Mouse (Mus musculus): ENCODE measurements at regions not wholly inside any gene's neighbourhood (a gene's known extent, or its start where the extent isn't known, plus 50 kb on each side); places are given as distances from the start of the nearest gene placed in this dataset.
"Not testable (repeated sequence)": the region's sequence is repeated elsewhere in the genome, so short reads cannot be mapped to it uniquely, and the experiment has no call there.

DNA sequence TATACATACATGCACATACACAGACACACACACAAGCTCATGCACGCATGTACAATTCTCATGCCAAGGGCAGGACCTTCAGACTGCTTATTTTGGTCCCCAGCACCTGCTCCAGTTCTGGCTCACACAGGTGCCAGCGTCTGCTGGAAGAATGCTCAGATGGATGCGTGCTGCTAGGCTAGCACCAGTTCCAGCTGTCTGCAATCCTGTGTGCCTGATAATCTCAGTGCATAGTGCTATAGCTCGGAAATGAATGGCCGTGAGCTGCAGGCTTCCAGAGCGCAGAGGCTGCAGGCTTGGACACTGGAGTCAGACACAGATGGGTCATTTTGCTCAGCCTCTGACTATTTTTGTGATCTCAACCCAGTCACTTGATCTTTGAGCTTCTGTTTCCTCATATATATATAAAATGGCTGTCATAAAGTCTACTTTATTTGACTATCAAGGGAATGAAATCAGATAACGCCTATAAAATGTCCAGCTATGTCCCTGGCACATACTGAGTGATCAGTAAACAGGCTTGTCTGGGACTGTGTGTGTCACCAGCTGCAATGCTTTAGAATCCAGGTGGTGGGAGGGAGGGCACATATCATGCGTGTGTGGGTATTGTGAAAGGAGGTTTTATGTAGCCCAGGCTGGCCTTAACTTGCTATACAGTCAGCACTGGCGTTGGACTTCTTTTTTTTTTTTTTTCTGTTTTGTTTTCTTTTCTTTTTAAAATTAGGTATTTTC lies 91.7 kb upstream of the Eif4g2 start:
- in situ Hi-C loops (cut with MboI, MseI) = loop anchor here (10.0 kb wide), 1 partner anchor 790 kb away; no protein-coding TSS in a partner anchor

DNA sequence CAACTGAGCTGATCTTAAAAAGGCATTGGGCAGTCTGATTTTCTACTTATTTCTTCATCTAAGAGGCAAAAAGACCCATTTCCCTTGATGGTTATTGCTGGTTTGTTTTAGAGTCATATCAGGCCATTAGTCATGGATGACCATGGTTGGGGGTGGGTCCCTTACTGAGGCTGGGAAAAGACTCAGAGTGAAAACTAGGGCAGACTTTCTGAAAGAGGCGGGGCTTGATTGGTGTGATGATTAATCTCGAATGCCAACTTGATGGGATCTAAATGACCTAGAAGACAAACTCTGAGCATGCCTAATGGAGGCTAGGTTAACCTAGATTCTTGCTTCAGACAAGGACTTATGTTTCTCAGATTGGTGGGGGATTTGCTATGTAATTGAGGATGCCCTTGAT lies 89.2 kb upstream of the Eif4g2 start:
- in situ Hi-C loops (cut with MboI, MseI) = loop anchor here (10.0 kb wide), 1 partner anchor 793 kb away; no protein-coding TSS in a partner anchor

DNA sequence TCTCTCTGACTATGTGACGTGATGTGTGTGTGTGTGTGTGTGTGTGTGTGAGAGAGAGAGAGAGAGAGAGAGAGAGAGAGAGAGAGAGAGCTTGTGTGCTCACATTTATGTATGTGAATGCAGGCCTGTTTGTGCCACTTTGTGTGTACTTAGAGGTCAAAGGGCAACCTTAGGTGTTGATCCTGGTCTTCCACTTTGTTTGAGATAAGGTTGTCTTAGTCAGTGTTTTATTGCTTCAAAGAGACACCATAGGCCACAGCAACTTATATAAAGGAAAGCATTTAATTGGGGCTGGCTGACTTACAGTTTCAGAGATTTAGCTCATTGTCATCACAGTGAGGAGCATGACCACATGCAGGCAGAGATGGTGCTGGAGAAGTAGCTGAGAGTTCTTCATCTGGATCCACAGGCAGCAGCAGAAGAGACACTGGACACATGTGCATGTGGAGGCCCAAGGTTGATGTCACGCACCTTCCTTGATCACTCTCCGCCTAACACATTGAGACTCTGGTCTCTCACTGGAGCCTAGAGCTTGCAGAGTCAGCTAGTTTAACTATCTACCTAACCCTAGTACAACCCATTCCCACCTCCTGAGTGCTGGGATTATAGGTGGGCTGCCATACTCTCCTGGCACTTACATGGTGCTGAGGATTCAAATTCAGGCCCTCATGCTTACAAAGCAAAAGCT lies 85.9 kb upstream of the Eif4g2 start:
- in situ Hi-C loops (cut with MboI, MseI) = not testable (repeated sequence)

DNA sequence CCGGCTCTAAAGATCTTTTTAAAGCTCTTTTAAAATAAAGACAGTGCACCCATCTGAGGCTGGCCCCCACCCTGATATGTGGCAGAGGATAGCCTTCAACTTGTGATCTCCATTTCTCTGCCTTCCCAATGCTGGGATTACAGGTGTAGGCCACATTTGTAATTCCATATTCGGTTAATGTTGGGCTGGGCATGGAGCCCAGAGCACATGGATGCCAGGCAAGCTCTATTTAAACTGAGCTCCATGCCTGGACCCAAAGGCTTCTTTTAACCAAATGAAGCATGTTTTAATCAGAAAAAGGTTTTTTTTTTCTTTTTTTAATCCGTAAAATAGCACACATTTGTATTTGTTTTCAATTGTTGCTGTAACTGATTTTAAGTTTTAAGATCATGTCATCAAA lies 82.2 kb upstream of the Eif4g2 start:
- in situ Hi-C loops (cut with MboI, MseI) = no loop called here

DNA sequence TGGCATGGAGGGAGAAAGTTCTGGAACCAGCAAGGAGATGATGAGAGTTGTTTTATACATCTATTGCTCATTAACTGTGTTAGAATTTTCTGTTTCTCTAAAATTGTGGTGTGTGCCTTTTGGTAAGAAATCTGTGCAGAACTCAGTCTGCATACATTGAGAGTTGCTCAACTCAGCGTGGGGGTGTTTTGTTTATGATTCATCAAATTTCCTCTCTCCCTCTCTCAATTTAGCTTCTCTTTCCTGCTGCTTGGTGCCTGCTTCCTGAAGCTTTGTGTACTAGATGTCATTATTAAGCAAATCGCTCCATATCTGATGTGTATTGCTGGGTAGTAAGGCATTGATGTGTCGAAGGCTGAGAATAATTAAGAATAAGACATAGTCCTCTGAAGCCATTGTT lies 81.4 kb upstream of the Eif4g2 start:
- in situ Hi-C loops (cut with MboI, MseI) = no loop called here

DNA sequence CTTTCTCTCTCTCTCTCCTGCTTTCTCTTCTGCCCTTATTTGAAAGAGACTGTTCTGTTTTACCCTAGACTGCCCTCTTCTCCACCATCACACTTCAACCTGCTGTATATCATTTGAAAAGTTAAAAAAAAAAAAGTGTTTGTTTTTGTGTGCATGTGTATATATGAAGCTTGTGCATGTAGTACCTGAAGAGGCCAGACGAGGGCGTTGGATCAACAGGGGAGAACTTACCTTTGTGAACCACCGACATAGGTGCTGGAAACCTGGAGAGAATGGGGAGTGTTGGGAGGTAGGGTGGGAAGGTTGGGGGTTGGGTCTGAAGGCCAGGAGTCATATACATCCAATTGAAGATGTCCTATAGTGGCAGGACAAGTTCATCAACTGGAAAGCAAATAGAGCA lies 81.0 kb upstream of the Eif4g2 start:
- in situ Hi-C loops (cut with MboI, MseI) = no loop called here

DNA sequence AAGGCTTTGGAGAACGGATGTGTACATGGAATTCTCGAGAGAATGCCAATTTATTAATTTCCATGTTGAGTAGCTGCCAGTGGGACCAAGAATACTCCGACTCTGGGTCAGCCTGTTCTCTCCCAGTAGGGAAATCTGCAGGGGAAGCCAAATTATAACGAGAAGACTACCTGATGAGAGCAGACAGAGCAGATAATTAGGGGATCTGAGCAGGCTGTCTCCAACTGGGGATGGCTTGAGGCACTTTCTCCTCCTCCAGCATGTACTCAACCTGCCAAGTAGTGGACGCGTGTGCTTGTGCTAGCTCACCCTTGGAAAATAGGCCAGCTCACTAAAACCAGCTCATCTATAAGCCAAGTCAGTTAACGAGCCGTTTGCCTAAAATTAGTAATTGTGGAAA lies 80.5 kb upstream of the Eif4g2 start:
- in situ Hi-C loops (cut with MboI, MseI) = no loop called here

DNA sequence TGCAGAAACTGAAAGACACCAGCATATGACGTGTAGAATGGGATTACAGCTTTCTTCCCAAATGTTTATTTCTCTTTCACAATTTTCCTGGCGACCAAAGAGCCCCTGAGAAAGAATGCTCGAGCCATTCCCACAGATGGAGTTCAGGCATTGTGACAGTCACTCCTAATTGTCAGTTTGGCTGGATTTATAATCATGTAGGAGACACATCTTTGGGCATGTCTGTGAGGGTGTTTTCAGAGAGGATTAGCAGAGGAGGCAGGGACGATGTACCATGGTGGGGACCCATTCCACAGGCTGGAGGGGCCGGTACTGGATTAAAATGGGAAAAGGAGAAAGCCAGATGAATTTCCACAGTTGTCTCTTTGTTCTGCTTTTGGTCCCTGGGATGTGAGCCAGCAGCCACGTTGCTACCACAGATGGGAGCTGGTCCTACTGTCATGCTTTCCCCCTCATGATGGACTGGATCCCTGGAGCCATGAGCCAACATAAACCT lies 76.0 kb upstream of the Eif4g2 start:
- in situ Hi-C loops (cut with MboI, MseI) = no loop called here

DNA sequence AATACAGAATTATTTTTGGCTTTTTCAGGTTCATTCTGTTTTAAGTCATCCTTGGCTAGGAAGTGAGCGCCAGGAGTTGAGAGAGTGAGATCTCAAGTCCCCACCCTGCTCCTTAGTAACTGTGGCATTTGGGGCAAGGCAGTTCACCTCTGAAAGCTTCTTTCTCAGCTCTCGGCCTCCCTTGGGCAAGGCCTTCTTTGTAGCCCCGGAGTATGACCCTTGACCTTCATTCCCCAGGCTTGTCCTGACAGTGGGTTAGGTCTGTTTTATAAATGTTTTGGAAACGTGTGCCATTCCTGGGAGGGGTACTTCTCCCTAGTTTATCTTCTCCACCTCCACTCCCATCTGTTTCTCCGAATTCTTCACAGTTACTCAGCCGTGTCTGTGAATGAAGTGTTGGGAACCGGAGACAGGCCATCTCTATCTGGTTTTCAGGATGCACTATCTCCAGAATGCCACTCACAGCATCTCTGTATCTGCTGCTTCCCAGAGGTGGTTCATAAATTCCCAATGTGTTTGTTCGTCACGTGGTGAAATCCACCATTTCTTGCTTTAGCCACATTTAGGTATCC lies 75.0 kb upstream of the Eif4g2 start:
- in situ Hi-C loops (cut with MboI, MseI) = no loop called here

DNA sequence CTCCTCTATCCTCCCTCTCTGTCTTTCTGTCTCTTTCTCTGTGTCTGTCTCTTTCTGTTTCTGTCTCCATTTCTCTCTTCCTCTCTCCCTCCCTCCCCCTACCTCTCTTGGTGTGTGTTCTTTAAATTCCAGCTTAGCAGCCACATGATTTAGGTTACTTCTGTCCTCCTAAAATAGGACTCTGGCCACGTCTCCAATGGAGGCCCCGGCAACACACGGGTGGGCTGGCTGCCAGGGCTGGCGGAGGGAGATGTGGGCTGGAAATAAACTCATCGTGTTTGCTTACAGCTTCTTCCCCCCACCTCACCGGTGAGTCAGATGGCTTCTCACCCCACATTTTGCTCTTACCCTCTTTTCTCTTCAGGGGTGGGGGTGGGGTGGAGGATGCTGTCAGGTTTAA lies 74.5 kb upstream of the Eif4g2 start:
- in situ Hi-C loops (cut with MboI, MseI) = no loop called here

DNA sequence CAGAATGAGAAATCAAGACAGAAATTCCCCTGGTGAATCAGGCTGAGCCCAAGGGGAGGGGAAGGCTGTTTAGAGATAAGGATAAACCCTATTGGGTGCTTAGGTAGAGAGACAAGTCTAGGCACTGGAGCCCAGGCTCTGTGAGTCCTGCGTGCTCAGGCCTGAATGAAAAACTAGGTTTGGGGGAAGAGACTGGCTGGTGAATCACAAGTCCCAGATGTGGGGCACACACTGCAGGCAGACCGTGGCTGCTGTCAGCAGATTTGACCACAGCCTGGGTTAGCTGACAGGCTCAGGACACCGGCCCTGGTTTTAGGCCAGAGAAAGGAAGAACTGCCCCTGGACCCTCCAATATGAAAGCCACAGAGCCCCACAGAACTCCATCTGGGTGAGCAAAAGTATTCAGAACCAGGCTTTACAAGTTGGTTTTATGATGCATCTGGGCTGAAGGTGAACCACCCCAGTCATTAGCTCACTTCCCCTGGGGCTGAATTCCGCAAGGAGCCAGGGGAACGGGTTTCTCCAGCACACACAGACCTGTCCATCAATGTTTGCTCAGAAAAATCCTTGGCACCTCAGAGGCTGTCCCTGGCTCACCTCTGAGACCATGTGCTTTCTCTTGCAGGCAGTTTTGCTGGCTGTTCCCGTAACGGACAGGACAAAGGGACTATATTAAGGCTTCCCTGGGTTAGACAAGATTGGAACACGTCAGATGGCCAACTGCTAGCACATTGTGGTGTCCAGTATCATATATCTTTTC lies 73.8 kb upstream of the Eif4g2 start:
- in situ Hi-C loops (cut with MboI, MseI) = no loop called here

DNA sequence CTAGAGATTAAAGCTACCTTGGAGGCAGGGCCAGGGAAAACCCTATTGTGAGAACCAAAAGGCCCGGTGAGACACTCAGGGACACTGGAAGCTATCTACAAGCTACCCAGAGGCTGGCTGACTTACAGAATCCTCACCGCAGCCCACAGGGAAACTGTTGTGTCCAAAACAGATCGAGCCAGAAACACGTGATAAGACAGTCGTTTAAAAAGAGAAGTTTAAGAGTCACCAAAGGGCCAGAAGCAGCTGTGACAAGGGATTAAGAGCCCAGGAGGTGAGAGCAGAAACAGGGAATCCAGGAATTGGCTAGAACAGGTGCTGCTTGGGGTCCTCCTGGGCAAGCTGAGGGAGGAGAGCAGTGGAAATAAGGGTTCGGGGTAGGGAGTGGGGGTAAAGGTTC lies 73.2 kb upstream of the Eif4g2 start:
- in situ Hi-C loops (cut with MboI, MseI) = no loop called here

DNA sequence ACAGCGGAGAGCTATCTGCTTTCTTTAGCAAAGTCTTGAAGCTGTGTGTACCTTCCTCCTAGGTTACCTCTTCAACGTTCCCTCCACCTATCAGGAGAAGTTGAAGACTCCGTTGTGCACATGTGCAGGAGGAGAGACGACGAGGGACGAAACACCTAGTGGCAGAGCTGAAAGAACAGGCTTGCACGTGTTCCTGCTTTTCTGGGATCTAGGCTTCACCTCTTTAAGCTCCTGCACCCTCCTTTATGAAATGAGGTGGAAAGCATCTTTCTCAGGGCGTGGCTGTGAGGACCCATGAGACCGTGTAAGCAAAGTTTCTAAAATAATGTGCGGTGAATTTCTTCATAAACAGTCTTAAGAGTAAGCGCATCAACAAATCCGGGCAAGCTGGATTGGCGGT lies 71.4 kb upstream of the Eif4g2 start:
- in situ Hi-C loops (cut with MboI, MseI) = no loop called here

DNA sequence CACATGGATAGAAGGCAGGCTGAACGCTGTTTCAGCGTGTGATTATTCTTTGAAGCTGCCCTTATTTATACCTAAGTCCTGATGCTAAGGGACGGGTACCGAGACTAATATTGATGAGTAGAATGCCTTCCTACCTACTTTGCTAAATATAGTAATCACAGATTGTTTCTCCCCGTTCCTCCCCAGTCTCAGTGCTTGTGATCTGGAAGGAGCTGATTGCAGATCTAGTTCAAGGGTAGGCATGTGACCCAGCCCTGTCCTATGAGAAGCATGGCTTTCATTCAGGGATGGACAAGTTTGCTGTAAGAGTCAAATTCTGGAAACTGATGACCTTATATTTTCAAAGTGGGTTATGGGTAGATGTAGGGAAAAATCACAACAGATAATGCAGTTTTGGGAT lies 67.7 kb upstream of the Eif4g2 start:
- in situ Hi-C loops (cut with MboI, MseI) = no loop called here

DNA sequence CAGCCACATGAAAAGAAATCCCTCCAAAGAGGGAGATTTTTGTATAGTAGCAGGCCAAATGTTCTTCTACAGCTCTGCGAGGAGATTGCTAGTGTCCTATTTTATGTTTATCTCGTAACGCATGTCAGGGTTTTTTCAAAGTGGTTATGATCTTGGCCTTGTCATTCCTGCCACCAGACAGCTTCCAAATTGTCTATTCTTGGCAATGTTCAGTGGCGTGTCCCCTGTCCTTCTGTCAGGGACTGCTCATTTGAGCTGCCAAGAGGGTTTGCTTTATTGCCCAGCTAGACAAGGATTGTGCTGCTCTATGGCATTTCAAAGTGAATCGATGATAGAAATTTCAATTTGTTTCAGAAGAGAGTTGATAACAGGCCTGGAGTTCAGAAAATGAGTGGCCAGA lies 67.3 kb upstream of the Eif4g2 start:
- in situ Hi-C loops (cut with MboI, MseI) = no loop called here

DNA sequence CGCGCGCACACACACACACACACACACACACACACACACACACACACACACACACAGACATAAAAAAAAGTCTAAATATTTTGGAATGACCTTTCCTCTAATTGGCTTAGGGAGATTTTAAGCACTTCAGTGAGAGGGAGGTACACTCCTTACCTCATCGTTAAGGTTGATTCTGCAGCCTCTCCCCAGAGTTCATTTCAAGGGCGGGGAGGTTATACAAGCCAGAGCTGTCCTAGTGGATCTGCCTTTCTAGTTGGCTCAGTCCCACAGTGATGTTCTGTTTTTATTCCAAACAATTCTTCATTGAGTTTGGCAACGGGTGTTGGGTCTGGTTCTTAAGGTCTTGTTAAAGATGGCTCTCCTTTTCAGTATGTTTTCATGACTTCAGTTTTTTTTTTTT lies 64.8 kb upstream of the Eif4g2 start:
- in situ Hi-C loops (cut with MboI, MseI) = no loop called here

DNA sequence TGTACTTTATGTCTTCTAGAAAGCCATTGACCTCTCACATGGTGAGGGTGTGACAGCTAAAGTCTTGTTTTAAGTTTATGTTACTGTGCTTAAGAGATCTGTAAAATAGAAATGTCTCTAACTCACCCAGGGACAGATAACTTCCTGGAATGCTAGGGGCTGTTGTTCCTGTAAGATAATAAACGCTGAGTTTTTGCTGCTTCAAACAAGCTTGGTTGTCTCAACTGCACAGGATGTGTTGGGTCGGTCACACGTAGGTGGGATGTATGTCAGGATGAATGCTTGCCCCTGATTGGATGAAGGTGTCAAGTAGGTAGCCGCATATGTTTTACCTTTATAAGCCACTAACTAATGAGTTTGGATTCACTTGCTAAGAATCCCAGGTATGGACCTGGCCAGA lies 63.8 kb upstream of the Eif4g2 start:
- in situ Hi-C loops (cut with MboI, MseI) = no loop called here

DNA sequence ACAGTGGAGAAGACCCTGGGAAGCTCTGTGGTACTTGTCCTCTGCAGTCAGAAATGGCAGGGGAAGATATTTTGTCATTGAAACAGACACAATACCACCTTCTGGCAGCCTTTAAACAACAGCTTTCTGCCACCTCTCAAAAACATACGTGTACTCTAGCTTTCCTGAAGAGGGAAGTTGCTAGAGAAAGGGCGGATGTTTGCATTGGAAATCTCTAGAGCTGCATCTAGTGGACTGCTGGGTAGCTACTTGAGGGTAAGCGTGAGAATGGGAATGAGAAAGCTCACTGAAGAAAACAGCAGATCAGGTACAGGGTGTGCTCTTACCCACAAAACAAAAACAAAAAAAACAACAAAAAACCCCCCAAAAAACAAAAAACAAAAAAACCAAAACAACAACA lies 61.4 kb upstream of the Eif4g2 start:
- in situ Hi-C loops (cut with MboI, MseI) = no loop called here

DNA sequence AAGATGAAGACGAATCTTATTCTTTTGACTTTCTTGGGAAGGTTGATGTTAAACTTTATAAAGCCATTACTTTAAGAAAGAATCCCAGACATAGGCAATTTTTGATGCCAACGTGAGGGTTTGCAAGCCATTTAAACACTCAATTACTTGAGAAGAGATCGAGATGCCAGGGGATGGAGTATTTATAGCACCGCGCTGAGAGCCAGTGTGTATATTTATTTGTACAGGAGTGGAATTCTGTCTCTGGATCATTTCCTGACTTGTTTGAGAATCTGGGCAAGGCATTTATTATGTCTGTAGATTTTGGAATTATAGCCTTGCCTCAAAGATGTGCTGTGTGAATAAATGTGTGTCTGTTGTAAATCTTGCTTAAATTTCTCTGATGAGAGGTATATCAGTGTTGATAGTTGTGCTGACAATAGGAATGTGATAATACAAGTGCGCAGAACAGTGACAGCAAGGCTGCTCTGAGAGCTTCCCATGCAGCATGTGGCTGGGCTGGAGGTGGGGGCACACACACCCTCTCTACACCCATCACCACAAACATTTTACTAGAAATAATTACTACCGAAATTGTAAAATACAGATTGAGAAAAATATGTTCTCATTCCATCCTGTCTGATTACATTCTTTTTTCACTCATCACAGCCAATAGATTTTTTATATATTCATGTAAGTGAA lies 58.6 kb upstream of the Eif4g2 start:
- in situ Hi-C loops (cut with MboI, MseI) = no loop called here

DNA sequence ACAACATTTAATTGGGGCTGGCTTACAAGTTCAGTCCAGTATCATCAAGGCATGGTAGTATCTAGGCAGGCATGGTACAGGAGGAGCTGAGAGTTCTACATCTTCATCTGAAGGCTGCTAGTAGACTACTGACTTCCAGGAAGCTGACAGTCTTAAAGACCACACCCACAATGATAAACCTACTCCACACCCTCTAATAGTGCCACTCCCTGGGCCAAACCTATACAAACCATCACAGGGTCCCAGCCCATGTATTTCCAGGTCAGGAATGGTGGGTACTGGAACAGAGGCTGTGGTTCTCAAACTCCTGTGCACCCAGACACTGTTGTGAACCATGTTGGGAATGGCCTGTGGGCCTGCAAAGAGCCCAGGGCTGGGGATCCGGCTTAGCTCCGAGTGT lies 55.2 kb upstream of the Eif4g2 start:
- in situ Hi-C loops (cut with MboI, MseI) = no loop called here

DNA sequence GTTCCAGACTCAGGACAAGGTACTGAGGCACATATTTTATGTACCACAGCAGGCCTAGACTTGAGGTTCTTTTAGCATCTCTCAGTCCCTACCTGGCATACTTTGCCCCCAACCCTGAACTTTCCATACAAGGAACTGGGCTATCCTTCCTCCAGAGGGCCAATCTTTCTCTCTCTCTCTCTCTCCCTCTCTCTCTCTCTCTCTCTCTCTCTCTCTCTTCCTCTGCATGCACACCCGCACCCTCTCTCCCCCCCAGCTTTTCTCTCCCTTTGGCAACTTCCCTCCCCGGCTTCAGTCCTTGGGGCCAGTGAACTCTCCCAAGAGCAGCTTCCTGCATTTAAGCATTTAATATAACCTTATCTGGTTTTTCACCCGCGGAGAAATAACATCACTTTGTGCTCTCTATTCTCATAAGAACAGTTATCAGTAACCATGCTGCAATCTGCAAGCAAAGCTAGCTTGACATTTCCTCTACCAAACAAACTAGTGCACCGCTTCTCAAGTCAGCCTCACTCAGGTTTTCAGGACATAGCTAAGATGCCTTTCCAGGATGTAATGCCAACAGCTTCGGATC lies 53.3 kb upstream of the Eif4g2 start:
- in situ Hi-C loops (cut with MboI, MseI) = no loop called here
